Mouse (Mus musculus) erythroid progenitor cell, adult 5-6 weeks (primary cell): ENCODE data around the gene Sdhaf2. TPM values are rescaled to one million over a fixed set of nuclear protein-coding genes. Genes with fewer than 3 reads are reported as not detected.

Source experiments
- ATAC-seq: replicated peaks from 2 replicates; pipeline ENCODE4 v1.8.0; 2016; ENCODE audit warnings: moderate number of reproducible peaks, mild to moderate bottlenecking, moderate TSS enrichment, inconsistent platforms; ENCODE audit not compliant: poor library complexity, low FRiP score, severe bottlenecking
- total RNA-seq, 2 experiments: library from RNA; stranded (forward) in 1 of 2; stranded (reverse) in 1 of 2; fragments of 150-400 nt in 1 of 2; fragments of 186-747, 209-891 nt in 1 of 2; gene quantifications; 2 replicates each; pipeline versions ENCODE4 v1.2.3 to v1.2.4; 2015 to 2017; ENCODE audit warnings: low replicate concordance in 2 of 2

The Sdhaf2 gene
- total RNA-seq, 2 experiments from 2014 or later = 34.8 to 46.1 TPM

GRCm38 (mm10) chr19:10502571-10502970, 23.4 kb downstream of the Sdhaf2 start:
- ATAC-seq = peak; percentile 78

DNA sequence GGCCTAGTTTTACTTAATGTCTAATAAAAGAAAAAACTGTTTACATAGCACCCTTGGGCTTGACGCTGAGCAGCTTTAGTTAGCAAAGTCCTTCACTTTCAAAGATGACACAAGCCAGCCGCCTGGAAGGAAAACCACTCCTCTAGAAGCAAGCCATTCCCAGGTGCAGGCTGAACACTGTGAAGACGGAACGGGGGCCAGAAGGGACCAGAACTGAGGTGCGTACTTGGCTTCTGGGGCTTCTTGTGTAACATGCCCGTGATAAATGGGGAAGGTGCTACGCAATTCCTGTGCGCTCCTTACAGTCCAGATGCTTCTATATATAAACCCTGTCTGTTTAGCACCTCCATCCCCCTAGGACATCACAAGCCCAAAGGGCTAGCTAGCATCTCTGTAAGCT, 25.4 kb downstream of the Sdhaf2 start:
- ATAC-seq = no peak

GRCm38 (mm10) chr19:10497512-10498160, 28.3 kb downstream of the Sdhaf2 start:
- no peak for ATAC-seq

DNA sequence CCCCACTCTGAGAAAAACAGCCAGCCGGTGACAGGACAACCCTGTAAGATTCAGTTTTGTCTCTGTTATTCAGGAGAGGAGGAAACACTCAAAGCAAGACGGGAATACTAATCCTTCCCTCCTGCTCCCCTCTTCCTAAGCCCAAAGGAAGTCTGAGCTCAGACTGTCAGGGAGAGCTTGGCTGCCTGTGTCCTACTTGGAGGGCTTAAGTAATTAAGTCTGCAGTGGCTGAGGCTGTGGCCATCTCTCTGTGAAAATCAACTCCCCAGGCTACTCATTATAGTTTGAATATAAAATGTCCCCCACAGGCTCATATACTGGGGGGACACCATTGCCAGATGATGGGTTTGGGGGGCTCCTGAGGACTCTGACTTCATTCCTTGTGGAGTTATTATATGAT, 29.0 kb downstream of the Sdhaf2 start:
- no peak for ATAC-seq

DNA sequence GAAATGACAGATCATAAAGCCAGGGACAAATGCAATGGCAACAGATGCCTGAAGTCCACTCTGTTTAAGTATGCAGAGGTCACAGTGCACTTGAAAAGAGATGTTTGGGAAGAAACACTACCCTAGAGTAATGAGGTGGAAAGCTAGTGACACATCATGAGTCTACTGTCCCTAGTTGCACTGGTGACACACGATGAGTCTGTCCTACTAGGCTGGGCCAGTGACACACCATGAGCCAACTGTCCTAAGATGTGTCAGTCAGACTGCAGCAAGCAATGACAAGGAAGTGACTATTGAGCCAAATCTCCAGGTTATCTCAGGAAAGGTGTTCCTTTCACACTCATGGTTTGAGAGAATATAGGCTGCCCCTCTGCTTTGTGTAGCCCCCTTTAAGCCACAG, 30.3 kb downstream of the Sdhaf2 start:
- ATAC-seq = no peak

- ATAC-seq = peak; percentile 75
Observed at GRCm38 (mm10) chr19:10486264-10486738, 39.6 kb downstream of the Sdhaf2 start.

- no peak for ATAC-seq
Observed at GRCm38 (mm10) chr19:10482703-10483102, 43.2 kb downstream of the Sdhaf2 start, which contains the start of gene Ppp1r32. Gene Ppp1r32 (minus strand): TSS chr19:10482928.

DNA sequence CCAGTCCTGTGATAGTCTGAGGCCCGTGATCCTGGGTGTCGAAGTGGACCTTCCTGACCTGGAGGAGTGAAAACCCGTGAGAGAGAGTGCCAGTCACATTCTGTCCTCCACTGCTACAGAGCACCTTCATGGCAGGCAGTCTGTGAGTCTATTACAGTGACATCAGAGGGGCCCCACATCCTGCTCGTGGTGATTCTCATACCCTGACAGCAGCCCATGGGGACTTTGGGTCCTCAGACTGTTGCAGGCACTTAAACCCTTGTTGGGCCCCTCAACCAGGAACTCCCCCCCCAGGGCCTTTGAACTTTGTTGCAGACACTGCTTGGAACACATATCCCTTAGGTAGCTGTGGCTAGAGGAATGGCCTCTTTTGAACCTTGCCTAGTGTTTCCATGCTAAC, 46.4 kb downstream of the Sdhaf2 start:
- ATAC-seq = no peak

GRCm38 (mm10) chr19:10473779-10474178, 52.2 kb downstream of the Sdhaf2 start:
- no peak for ATAC-seq

DNA sequence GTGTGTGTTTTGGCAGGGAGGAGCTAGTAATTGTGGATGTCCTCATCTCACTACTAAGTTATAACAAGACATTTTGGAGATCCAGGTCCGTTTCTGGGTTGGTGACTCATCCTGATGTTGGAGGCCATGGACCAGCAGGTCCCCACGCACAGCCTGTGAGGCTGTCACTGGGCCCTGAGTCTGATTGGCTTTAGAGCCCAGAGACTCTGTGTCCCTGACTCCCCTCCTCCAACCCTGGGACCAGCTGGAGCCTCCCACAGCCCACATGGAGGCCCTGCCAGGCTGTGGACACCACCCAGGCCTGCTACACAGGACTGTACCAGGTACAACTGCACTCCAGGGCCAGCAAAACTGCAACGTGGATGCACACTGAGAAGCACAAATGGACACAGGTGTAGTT, 53.0 kb downstream of the Sdhaf2 start:
- ATAC-seq = no peak

- ATAC-seq = no peak
Observed at GRCm38 (mm10) chr19:10469171-10469658, 56.7 kb downstream of the Sdhaf2 start.

DNA sequence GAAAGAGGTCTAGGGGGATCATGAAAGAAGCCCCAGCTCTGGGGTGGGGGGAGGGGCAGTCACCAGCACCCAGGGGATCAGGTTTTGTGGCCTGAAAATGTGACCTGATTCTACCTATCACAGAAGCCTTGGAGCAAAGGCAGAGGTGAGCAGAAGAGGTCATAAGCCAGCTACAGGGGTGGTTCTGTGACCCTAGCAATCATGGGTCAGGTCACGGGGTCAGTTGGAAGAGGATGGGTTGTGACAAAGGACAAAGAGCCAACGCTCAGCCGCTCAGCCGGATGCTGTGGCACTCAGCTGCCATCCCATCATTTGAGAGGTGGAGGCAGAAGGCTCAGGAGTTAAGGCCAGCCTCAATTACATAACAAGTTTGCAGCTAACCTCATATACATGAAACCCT, 61.5 kb downstream of the Sdhaf2 start:
- ATAC-seq = no peak

DNA sequence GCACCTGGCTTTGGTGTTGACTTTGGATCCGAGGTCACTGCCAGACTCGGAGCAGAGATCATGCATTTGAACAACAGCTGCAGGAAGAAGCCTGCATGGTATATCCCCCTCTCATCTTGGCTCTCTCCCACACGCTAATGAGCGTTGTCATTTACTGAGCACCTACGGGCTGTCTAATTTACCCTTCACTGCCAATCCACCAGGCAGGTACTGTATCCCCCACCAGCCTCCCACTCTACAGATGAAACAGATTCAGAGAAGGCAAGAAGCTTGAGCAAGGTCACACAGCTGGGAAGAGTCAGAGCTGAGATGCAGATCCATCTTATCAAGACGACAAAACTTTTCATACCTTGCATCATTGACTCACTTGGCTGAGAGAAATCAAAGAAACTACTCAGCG, 64.4 kb downstream of the Sdhaf2 start:
- no peak for ATAC-seq

DNA sequence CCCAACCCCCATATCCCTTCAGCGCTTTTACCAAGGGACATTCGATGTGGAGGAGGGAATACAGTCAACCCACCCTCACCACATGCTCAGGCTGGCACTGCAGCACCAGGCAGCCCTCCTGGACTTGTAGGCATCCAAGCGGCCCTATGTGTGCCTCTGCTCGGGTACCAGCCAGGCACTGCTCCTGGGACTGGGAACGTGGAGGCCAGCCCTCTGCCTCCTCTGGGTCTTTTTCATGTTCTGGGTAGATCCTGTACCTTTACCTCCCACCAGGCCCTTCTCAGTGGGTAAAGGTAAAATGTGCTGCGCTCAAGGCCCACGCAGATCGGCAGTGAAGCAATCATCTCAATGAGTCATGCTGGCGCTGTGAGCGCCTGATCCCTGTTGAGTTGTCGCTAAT, 66.0 kb downstream of the Sdhaf2 start:
- ATAC-seq = no peak

DNA sequence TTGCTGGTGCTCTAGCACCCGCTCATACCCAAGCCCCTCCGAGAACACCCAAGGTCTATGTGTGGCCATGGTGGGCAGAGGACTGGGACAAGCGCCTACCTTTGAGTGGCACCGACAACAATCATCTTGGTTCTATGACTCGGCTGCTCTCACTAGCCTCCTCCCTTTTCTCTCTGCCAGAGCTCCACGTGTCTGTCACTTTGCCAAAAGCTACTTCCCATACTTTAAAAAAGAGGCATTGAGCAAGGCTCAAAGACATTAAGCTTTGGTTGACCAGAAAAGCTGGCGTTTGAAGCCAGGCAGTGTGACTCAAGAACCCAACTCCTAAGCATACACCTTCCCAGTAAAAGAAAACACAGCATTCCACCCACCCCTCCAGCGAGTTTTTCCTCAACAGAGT, 67.8 kb downstream of the Sdhaf2 start:
- ATAC-seq = no peak

DNA sequence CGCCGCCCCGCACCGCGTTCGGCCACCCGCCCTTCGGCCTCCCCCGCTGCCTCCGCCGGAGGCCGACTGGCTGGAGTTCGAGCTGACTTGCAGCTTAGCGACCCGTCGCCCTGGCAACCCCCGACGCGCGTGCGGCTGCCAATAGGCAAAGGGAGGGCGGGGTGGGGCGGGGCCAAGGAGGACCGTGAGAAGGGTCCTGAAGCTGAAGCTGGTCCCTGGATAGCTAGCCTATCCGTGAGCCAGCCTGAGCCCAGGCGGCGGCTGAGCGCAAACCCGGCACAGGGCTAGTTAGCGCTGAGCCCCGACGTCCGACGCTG, 68.5 kb downstream of the Sdhaf2 start:
- ATAC-seq = no peak

- no peak for ATAC-seq
Observed at GRCm38 (mm10) chr19:10456752-10457483, 69.0 kb downstream of the Sdhaf2 start, which contains the start of gene Lrrc10b. Gene Lrrc10b (minus strand): TSS chr19:10457473.

GRCm38 (mm10) chr19:10455437-10455806, 70.5 kb downstream of the Sdhaf2 start:
- ATAC-seq = no peak

GRCm38 (mm10) chr19:10454718-10455436, 71.1 kb downstream of the Sdhaf2 start:
- ATAC-seq = no peak
